Mouse (Mus musculus): ENCODE data around the gene Akap10.

The Akap10 gene

DNA sequence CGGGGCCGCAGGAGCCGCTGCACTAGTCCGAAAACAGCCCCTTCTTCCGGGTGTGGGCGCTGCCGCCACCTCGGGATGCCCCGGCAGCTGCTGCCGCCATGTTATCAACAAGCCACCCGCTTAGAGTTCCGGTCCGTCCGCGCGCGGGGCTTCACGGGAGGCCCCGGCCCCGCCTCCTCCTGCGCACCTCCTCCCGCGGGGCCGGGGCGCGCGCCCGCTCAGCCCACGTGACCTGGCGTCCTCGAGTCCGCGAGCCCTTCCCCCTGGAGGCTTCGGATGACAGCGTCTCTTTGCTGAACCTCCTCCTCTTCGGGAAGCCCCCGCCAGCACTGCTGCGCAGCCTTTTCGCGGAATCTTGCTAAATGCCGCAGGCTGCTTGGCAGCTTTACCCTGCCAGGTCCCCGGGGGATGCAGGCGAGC is at the start of gene Akap10:
Gene Akap10, minus strand, starts transcription at position 155 of the 420 bp plus-strand sequence.
- 1% methylated on average over 43 of the region's 43 CpGs for WGBS

DNA sequence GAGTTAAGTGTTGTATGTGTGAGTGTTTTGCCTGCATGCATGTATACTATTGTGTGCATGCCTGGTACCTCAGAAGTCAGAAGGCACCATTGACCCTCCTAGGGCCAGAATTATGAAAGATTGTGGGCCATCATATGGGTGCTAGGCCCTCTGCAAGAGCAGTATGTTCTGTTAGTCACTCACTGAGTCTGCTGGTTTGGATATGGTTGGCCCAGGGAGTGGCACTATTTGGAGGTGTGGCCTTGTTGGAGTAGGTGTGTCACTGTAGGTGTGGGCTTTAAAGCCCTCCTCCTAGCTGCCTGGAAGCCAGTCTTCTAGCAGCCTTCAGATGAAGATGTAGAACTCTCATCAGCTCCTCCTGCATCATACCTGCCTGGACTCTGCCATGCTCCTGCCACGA is 45.7 kb upstream of the Akap10 start:
- WGBS, result 91% methylated on average over 1 of the region's 1 CpGs

DNA sequence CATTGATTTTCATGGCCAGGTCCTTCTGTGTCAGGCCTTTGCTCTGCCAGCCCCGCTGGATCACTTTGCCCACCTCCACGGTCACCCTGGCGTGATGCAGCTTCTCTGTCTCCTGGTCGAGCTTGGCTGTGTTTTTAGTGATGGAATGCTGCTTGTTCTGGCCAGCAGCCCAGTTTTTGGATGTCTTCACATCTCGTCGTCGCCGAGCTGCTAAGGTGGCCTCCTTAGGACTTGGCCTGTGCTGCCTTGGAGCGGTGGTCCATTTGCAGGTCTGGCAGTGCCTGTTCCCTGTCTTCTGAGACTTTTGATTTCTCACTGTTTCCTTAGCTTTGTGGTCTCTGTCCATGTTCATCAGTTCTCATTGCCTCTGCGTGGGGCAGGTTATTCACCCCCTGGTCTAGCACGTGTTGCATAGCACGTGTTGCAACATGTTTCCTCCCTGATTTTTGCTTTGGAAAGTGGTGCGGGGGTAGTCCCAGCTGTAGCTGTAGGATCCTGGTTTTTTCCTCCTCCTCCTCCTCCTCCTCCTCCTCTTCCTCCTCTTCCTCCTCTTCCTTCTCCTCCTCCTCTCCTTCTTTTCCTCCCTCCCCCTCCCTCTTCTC is 44.2 kb upstream of the Akap10 start:
- WGBS, result 46% methylated on average over 13 of the region's 13 CpGs

DNA sequence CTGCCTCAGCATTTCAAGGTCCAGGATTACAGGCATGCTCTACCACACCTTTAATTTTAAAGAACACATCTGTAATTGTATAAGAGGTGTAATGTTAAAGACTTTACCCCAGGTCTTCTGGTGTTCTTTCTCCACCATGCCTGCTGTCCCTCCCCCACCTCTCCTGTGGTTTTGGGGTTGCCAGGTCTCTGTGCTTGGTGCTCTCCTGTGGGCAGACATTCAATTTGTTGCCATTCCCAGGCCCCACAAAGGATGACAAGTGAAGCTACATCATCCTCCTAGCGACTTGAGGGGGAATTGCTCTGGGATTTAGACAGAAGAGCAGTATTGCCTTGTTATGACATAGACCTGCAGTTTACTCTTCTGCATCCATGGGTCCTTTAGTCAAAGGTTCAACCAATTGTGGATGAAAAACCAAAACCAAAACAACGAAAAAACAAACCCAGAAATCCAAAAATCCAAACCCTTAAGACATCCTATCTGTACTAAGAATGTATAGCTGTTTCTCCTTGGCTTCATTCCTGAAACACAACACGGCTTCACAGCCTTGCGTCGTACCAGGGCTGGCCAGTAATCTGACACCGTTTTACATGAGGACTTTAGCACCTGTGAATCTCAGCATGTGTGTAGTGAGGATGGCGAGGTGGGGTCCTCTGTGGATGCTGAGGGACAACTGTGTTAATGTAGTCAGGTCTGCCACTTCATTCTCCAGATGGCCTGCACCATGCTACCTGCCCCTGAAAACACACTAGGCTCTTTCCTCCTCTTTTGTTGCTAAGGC is 41.6 kb upstream of the Akap10 start:
- WGBS, result 73% methylated on average over 7 of the region's 7 CpGs

DNA sequence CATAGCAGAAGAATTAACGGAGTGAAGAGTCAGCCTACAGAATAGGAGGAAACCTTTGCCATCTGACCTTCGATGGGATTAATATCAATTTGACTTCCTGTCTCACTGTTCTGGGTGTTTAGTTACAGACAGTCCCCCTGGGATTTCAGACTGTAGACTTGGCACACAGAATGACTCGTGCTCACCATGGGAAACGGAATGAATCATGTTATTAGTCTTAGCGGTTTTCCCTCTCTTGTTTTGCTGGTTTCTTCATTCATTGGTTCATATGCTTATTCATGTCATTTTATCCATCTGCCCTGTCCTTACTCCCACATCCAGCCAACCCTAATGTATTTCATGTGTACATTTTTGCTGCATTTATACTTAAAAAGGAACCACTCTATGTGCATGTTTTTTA is 40.8 kb upstream of the Akap10 start:
- WGBS, result 72% methylated on average over 5 of the region's 5 CpGs

DNA sequence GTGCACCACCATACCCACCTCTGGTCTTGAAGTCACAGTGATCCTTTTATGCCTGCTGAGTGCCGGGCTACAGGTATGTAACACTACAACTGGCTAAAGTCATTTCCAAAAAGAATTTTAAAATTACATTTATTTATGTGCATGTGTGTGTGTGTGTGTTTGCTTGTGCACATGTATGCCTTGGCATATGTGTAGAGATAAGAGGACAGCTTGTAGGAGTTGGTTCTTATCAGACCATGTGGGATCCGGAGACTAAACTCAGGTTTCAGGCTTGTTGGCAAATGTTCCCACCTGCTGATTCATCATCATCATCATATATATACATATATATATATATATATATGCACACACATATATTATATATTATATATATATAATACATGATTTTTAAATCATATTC is 38.8 kb upstream of the Akap10 start:
- 97% methylated on average over 2 of the region's 2 CpGs for WGBS

DNA sequence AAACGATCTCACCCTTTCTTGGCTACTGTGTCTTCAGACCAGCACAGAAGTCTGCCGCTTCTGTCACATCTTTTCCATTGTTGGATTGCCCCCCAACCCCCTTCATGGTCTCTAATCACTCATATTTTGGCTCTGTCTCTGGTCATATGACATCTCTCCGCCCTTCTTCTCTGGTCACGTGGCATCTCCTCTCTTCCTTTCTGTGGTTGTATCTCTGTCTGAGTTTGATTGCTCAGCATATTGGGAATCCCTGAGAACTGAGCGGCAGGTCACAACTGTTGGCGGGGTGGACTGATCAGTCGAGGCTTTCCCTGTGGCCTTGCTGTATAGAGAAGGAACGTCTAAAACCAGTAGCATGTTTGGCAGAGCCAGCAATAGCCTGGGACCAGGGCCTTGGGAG is 37.0 kb upstream of the Akap10 start:
- WGBS, result 85% methylated on average over 8 of the region's 8 CpGs

DNA sequence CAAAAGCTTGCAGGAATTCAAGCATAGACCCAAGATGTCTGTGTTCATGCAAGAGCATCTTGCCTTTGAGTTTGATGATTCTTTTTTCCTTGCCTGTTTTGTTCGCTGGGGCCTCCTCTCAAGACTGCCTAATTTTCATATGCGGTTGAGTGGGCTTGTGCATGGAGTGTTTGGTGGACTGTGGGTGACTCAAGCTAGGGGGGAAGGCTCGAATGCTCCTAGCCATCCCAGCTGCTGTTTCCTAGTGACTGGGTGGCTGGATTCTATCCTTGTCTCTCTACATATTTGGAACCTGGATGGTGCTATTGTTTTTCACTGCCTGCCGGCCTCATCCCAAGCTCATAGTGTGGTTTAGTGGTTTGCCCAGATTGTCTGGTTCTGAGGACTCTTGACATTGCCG is 34.6 kb upstream of the Akap10 start:
- 66% methylated on average over 5 of the region's 5 CpGs for WGBS

DNA sequence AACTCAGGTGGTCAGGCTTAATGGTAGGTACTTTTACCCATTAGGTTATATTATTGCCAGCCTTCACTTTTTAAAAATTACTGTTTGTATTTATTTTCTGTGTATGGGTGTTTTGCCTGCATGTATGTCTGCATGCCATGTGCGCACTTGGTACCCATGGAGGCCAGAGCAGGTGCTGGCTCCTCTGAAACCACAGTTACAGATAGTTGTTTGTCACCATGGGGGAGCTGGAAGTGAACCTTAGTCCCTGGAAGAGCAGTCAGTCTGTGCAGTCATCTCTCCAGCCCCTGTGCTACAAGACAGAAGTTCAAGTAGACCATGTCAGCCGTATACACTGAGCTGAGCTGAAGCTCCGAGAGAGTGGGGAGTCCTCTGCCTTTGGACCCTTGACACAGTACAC is 33.1 kb upstream of the Akap10 start:
- 93% methylated on average over 3 of the region's 3 CpGs for WGBS

DNA sequence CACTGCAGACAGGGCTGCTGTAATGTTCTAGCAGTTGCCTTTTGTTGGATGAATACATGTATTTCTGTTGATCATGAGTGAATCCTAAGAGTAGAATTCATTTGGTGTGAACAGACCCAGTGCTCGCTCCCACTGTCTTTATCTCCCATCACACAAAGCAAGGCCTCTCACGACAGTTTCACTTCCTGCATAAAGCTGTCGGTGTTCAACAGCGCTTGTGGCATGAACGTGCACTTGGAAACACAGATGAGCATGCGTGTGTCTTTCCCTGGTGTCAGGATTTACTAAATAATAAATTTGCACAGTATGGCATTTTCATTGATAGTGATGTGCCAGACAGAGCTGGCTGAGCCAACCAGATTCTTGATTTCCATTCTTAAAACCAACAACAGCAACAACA is 32.6 kb upstream of the Akap10 start:
- WGBS, result 83% methylated on average over 6 of the region's 6 CpGs

DNA sequence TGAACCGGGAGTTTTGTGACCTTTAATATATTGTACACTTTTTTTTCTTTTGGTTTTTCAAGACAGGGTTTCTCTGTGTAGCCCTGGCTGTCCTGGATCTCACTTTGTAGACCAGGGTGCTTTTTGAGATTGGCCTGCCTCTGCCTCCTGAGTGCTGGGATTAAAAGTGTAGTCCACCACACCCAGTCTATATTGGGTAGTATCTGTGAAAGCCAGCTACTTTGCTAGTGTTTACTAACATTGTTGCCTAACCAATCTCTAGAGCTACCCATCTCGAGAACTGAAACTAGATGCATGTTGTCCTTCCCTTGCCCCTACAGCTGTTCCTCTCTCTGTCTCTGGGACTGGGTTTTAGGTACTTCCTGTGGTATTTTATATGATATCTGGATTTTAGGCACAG is 30.0 kb upstream of the Akap10 start:
- 92% methylated on average over 2 of the region's 2 CpGs for WGBS

DNA sequence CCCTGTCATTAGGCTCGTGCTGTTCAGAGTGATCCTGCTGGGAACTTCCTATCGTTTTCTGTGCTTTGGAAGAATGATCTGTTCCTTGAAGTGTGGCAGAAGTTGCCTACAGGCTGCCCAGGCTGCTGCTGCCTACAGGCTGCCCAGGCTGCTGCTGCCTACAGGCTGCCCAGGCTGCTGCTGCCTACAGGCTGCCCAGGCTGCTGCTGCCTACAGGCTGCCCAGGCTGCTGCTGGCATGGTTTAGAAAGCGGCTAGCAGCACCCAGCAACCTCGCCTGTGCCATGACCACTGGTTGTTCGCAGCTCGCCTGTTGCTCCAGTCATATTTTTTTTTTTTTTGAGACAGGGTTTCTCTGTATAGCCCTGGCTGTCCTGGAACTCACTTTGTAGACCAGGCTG is 28.7 kb upstream of the Akap10 start:
- 55% methylated on average over 6 of the region's 6 CpGs for WGBS

DNA sequence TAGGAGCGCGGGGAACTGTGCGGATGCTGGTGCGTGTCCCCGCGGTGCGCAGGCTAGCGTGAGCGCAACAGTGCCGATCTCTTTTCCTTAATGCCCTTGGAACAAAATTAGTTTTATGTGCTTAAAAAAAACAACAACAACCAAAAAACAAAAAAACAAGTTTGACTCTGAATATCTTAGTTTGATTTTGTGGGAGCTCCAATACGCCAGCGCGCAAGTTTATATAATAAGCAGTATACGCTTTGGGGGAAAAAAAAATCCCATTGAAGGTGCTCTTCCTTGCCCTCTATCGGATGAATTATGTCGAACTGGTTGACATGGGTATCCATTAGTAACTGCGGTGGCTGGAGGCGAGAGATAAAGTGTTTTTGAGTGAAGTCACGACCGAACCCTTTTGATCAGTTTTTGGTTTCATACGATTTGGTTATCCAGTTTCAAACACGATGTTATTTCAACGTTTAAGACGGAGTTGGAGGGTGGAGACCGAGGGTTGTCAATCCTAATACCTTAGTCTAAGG is 27.3 kb upstream of the Akap10 start:
- 4% methylated on average over 25 of the region's 25 CpGs for WGBS

DNA sequence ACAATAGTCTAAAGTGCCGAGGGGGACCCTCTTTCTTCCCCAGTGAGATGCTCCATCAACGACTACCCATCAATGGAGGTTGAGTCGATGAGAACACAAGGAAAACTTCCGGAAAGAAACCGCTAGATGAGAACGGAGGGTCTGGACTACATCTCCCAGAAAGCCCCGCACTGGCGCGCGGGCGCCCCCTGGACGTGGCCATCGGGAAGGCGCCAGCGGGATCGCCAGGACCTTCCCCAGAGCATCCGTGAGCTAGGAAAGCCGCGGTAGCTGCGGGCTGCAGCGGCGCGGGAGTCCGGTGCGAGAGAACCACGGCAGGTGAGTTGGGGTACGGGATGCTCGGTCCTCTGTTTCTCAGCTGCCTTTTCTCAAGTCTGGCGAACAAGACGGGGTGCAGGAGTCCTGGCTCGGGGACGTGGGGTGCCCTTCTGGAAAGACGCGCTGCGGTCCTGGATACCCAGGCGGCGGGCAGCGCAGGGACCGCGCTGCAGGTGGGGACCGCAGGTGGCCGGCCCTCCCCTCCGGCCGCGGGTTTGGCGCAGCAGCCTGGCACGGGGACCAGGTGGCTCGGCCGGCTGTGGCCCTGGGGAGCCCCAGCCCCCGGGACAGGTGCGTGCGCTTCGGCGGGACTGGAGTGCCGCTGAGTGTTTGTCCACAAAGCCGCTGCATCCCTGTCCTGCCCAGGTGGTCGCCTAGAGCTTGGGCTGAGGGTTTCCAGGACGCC is 26.7 kb upstream of the Akap10 start, which contains the start of gene Specc1:
Gene Specc1, plus strand, starts transcription at position 192 of the 724 bp plus-strand sequence.
- under 1% methylated on average over 58 of the region's 58 CpGs for WGBS

DNA sequence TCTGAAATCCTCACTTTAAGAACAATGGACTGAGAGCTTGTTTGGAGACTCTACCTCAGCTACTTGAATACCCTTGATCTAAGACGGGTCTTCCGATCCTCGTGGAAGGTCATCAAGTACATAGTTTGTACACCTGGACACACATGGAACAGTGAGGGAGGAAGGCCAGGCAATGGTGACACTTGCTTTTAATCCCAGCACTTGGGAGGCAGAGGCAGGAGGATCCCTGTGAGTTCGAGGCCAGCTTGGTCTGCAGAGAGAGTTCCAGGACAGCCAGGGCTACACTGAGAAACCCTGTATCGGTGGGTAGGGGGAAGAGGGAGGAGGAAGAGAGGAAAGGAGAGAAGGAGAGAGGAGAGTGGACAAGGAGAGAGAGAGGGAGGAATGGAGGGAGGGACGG is 25.9 kb upstream of the Akap10 start:
- 87% methylated on average over 6 of the region's 6 CpGs for WGBS

DNA sequence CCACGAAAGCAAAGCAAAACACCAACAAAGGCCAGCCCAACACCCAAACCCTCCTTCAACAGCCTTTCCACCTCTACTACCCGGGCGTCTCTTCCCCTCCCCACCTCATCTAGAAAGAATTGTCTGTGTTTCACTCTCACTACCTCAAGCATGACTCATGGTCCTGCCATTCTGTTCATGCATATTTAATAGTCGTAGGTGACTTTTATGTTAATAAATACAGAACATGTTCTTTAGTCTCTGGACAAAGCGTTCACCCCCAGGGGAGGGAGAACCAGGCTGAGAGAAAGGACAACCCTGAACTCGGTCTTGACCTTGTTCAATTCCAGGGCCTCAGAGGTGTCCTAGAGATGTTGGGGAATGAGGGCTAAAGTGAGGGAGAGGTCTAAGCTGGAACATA is 25.1 kb upstream of the Akap10 start:
- WGBS, result 75% methylated on average over 6 of the region's 6 CpGs

DNA sequence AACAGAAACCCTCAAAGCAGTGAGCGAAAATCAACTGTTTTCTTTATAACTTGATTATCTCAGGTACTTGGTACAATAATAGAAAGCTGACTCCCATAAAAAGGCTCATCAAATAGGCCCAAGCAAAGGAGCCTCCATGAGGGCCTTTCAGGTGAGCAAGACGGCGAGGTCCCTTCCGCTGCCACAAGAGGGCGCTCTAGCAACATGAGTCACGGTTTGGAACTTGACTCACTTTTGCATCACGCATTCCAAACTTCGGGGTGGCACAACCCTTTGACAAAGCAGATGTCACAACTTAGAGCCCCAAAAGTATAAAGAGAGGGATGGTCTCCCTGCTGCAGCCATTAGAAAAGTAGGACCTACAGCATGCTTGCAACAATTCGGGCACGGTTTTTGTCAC is 20.6 kb upstream of the Akap10 start:
- 16% methylated on average over 10 of the region's 10 CpGs for WGBS

DNA sequence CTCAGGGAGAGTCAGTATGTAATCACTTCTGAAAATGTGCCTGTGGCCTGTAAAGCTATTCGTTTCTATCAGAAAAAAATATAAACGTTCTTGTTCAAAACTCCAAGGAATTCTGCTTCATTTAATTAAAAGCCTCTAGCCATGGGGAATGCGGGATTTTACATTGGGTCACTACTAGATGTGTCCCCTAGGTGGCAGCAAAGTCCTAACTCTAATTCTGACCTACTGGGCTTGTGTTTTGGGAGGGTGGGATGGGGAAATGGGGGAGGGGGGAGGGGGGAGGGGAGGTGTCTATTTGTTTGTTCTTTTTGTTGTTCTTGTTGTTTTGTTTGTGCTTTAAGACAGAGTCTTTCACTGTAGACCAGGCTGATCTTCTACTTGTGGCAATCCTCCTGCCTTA is 19.3 kb upstream of the Akap10 start:
- WGBS, result under 1% methylated on average over 3 of the region's 3 CpGs

DNA sequence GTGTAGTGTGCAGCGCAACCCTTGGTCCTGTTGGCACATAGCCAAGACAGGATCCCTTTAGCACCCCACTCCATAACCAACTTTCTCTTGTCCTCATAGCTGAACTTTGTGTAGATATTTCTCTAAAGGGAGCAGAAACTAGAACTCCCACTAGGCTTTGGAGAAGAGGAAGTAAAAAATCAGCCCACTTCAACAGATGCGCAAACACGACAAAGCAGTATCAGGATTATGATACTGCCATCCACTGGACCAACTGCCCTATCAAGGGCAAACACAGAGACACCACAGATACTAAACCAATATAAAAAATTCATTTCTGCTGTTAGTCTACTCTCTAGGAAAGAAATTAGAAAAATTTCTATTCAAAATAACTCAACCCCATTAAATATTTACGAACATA is 16.6 kb upstream of the Akap10 start:
- 94% methylated on average over 4 of the region's 4 CpGs for WGBS

DNA sequence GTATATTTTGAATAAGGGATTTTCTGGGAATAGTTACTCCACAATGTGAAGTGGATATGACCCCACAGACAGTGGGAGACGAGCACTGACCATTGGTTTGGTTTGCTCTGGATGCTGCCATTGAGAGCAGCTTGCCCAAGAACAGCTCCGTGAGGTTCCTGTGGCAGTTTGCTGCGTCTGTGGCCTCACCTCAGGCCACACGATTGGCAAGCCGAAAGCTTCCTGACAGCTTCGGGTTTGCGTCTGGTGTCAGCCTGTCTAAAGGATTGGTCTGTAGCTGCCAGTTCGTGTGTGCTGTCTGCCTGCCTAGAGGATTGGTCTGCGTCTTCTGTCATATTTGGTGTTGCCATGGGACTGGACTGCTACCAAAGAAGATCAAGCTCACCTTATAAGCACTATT is 14.4 kb upstream of the Akap10 start:
- 89% methylated on average over 9 of the region's 9 CpGs for WGBS

DNA sequence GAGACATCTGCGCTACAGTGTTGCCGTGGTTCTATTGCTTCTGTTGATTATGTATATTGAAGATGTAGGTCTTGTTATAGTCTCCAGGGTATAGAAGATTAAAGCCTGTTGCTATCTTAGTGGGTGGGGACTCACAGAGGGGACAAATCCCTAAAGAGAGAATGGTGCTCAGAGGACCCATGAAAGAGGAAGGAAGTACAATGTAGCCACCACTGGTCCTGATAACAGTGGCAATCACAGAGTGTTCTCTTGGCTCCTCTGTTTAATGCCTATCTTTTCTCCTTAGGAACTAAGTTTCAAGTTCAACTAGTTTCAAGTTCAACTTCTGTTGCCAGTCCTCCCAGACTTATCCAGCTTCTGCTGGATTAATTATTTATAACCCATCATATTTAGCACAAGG is 12.9 kb upstream of the Akap10 start:
- WGBS, result 80% methylated on average over 2 of the region's 2 CpGs

DNA sequence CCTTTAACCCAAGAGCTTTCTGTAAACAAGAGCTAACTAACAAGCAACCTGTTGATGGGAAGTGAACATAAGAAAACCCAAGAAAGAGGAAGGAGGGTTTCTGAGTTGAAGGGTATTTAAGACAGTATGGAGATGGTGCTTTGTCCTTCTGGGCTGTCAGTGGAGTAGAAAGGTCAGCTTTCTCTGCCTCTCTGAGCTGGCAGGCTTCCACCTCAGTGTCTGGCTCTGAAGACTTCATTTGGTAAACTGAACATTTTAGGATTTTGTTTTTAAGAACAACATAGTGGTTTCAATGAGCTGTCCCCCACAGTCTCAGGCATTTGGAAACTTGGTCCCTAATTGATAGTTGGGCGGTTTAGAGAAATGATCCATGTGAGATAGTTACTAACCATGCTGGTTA is 7.7 kb upstream of the Akap10 start:
- WGBS, result 88% methylated on average over 1 of the region's 1 CpGs

Data from cerebral cortex, adult 2 months (tissue).